Mouse (Mus musculus) C2C12 (cell line): Measurements from ENCODE around the gene Wbp2.

Experiments
- CEBPB ChIP-seq: IDR thresholded peaks from one replicate; pipeline ENCODE4 v1.6.1; 2011; ENCODE audit warnings: low read depth, mild to moderate bottlenecking, control low read depth, moderate library complexity
- MYOD1 ChIP-seq: IDR thresholded peaks from one replicate; pipeline ENCODE4 v1.6.1; 2011; ENCODE audit warnings: low read depth; ENCODE audit not compliant: control insufficient read depth, insufficient read length

- no peak for TF ChIP-seq MYOD1
- no peak for TF ChIP-seq CEBPB
Observed at GRCm38 (mm10) chr11:116049610-116050009, 37.2 kb downstream of the Wbp2 start.
